Mouse (Mus musculus): ENCODE data around the gene Sbf1. TPM values are rescaled to one million over a fixed set of nuclear protein-coding genes. Genes with fewer than 3 reads are reported as not detected.
A peak's percentile ranks its signal among the peaks of the same experiment; 100 is the strongest.

The Sbf1 gene
- polyA plus RNA-seq (2012; rRNA removed), result 320 and 349 TPM in 2 replicates

- TF ChIP-seq POLR2A (IDR thresholded peaks at IDR 0.05; ENCODE audit: low read depth, low read length), result peak; percentile 54; the same call in 1 of the 2 replicates
- TF ChIP-seq CTCF (IDR thresholded peaks at IDR 0.05; ENCODE audit: extremely low read depth, insufficient read depth, insufficient read length, insufficient replicate concordance), result no peak
- Histone ChIP-seq H3K4me3 (ENCODE audit: extremely low read depth, insufficient read depth, insufficient read length) (peak within 1 kb of the TSS; percentile 97), H3K4me1 (ENCODE audit: control insufficient read depth, insufficient read depth, insufficient read length) (peaks cover 28% of the 10 kb centered on the region; the same call in 1 of the 2 replicates), H3K27ac (ENCODE audit: insufficient read depth, low read length) (peak within 1 kb of the TSS; percentile 27; the same call in 1 of the 2 replicates), H3K36me3 (ENCODE audit: control insufficient read depth, insufficient read depth, low read length) (no peaks in the 10 kb centered on the region), H3K27me3 (ENCODE audit: control insufficient read depth, insufficient read depth, low read length) (no peaks in the 10 kb centered on the region)
- under 1% methylated on average over 37 of the region's 37 CpGs for WGBS
- DNase-seq (ENCODE audit: low read depth in 1 of 2, low spot score in 2 of 2), result peak; percentile 91 to 98
These were observed at the start of gene Sbf1 for GRCm38 (mm10) chr15:89315190-89315731. TSS of gene Sbf1 (minus strand) at chr15:89315311.

- Histone ChIP-seq H3K27ac (ENCODE audit: insufficient read depth, low read length) (no peak overlapping the region), H3K27me3 (ENCODE audit: control insufficient read depth, insufficient read depth, low read length) (no peaks in the 10 kb centered on the region), H3K36me3 (ENCODE audit: control insufficient read depth, insufficient read depth, low read length) (peaks cover 41% of the 10 kb centered on the region), H3K4me3 (ENCODE audit: extremely low read depth, insufficient read depth, insufficient read length) (no peak overlapping the region), H3K4me1 (ENCODE audit: control insufficient read depth, insufficient read depth, insufficient read length) (no peaks in the 10 kb centered on the region)
- WGBS, result 94% methylated on average over 7 of the region's 7 CpGs
- TF ChIP-seq POLR2A (IDR thresholded peaks at IDR 0.05; ENCODE audit: low read depth, low read length) (no peak), CTCF (IDR thresholded peaks at IDR 0.05; ENCODE audit: extremely low read depth, insufficient read depth, insufficient read length, insufficient replicate concordance) (no peak)
- DNase-seq (ENCODE audit: low read depth in 1 of 2, low spot score in 2 of 2), result no peak
These were observed 47.9 kb upstream of the Sbf1 start for GRCm38 (mm10) chr15:89363051-89363450.

- H3K4me1 ChIP-seq (ENCODE audit: control insufficient read depth, insufficient read depth, insufficient read length), result no peaks in the 10 kb centered on the region; the same call in 1 of the 2 replicates
- no peaks in the 10 kb centered on the region for H3K27me3 ChIP-seq (ENCODE audit: control insufficient read depth, insufficient read depth, low read length)
- H3K36me3 ChIP-seq (ENCODE audit: control insufficient read depth, insufficient read depth, low read length), result peaks cover 15% of the 10 kb centered on the region
- TF ChIP-seq CTCF (IDR thresholded peaks at IDR 0.05; ENCODE audit: extremely low read depth, insufficient read depth, insufficient read length, insufficient replicate concordance) (no peak), POLR2A (IDR thresholded peaks at IDR 0.05; ENCODE audit: low read depth, low read length) (no peak)
- no peak overlapping the region for H3K27ac ChIP-seq (ENCODE audit: insufficient read depth, low read length)
- 80% methylated on average over 3 of the region's 3 CpGs for WGBS
- no peak for DNase-seq (ENCODE audit: low read depth in 1 of 2, low spot score in 2 of 2)
- no peak overlapping the region for H3K4me3 ChIP-seq (ENCODE audit: extremely low read depth, insufficient read depth, insufficient read length)
These were observed 43.7 kb upstream of the Sbf1 start for GRCm38 (mm10) chr15:89358784-89359183.

GRCm38 (mm10) chr15:89356372-89356771, 41.3 kb upstream of the Sbf1 start:
- Histone ChIP-seq H3K27ac (ENCODE audit: insufficient read depth, low read length) (peak overlapping the region; percentile 70; the same call in 1 of the 2 replicates), H3K4me1 (ENCODE audit: control insufficient read depth, insufficient read depth, insufficient read length) (no peaks in the 10 kb centered on the region; the same call in 1 of the 2 replicates), H3K4me3 (ENCODE audit: extremely low read depth, insufficient read depth, insufficient read length) (peak overlapping the region; percentile 91), H3K27me3 (ENCODE audit: control insufficient read depth, insufficient read depth, low read length) (no peaks in the 10 kb centered on the region), H3K36me3 (ENCODE audit: control insufficient read depth, insufficient read depth, low read length) (peaks cover 18% of the 10 kb centered on the region)
- peak in 1 of 2 experiments; percentile 14 for DNase-seq (ENCODE audit: low read depth in 1 of 2, low spot score in 2 of 2)
- no peak for TF ChIP-seq CTCF (IDR thresholded peaks at IDR 0.05; ENCODE audit: extremely low read depth, insufficient read depth, insufficient read length, insufficient replicate concordance)
- TF ChIP-seq POLR2A (IDR thresholded peaks at IDR 0.05; ENCODE audit: low read depth, low read length), result no peak
- WGBS, result under 1% methylated on average over 15 of the region's 15 CpGs

- H3K36me3 ChIP-seq (ENCODE audit: control insufficient read depth, insufficient read depth, low read length), result peaks cover 23% of the 10 kb centered on the region
- H3K4me1 ChIP-seq (ENCODE audit: control insufficient read depth, insufficient read depth, insufficient read length), result no peaks in the 10 kb centered on the region; the same call in 1 of the 2 replicates
These were observed 40.4 kb upstream of the Sbf1 start, which contains the start of the genes Lmf2 and Ncaph2 for GRCm38 (mm10) chr15:89355241-89356187. TSS of gene Lmf2 (minus strand) at chr15:89355659. TSS of gene Ncaph2 (plus strand) at chr15:89355719.

GRCm38 (mm10) chr15:89354455-89354854, 39.3 kb upstream of the Sbf1 start:
- Histone ChIP-seq H3K4me1 (ENCODE audit: control insufficient read depth, insufficient read depth, insufficient read length) (no peaks in the 10 kb centered on the region; the same call in 1 of the 2 replicates), H3K36me3 (ENCODE audit: control insufficient read depth, insufficient read depth, low read length) (peaks cover 21% of the 10 kb centered on the region), H3K27ac (ENCODE audit: insufficient read depth, low read length) (no peak overlapping the region; the same call in 1 of the 2 replicates), H3K4me3 (ENCODE audit: extremely low read depth, insufficient read depth, insufficient read length) (no peak overlapping the region; the same call in 1 of the 2 replicates), H3K27me3 (ENCODE audit: control insufficient read depth, insufficient read depth, low read length) (no peaks in the 10 kb centered on the region)
- TF ChIP-seq CTCF (IDR thresholded peaks at IDR 0.05; ENCODE audit: extremely low read depth, insufficient read depth, insufficient read length, insufficient replicate concordance), result no peak
- TF ChIP-seq POLR2A (IDR thresholded peaks at IDR 0.05; ENCODE audit: low read depth, low read length), result no peak
- no peak for DNase-seq (ENCODE audit: low read depth in 1 of 2, low spot score in 2 of 2)
- WGBS, result 71% methylated on average over 7 of the region's 7 CpGs

More at GRCm38 (mm10) chr15:89355241-89356187, 40.4 kb upstream of the Sbf1 start, which contains the start of the genes Lmf2 and Ncaph2:
- peak within 1 kb of the TSS; percentile 85 for H3K27ac ChIP-seq (ENCODE audit: insufficient read depth, low read length)
- no peaks in the 10 kb centered on the region for H3K27me3 ChIP-seq (ENCODE audit: control insufficient read depth, insufficient read depth, low read length)
- peak; percentile 93 for DNase-seq (ENCODE audit: low read depth in 1 of 2, low spot score in 2 of 2)
- peak within 1 kb of the TSS; percentile 91 for H3K4me3 ChIP-seq (ENCODE audit: extremely low read depth, insufficient read depth, insufficient read length)
- TF ChIP-seq POLR2A (IDR thresholded peaks at IDR 0.05; ENCODE audit: low read depth, low read length) (peak; percentile 24; the same call in 1 of the 2 replicates), CTCF (IDR thresholded peaks at IDR 0.05; ENCODE audit: extremely low read depth, insufficient read depth, insufficient read length, insufficient replicate concordance) (no peak)
- under 1% methylated on average over 64 of the region's 64 CpGs for WGBS
